Mouse (Mus musculus) A20 (cell line): ENCODE data around the gene Zfpm1.

Source experiments
- DNase-seq: peaks from one replicate; pipeline ENCODE4 v3.0.0-alpha.2; 2011; ENCODE audit warnings: low read depth, low spot score

The Zfpm1 gene

DNA sequence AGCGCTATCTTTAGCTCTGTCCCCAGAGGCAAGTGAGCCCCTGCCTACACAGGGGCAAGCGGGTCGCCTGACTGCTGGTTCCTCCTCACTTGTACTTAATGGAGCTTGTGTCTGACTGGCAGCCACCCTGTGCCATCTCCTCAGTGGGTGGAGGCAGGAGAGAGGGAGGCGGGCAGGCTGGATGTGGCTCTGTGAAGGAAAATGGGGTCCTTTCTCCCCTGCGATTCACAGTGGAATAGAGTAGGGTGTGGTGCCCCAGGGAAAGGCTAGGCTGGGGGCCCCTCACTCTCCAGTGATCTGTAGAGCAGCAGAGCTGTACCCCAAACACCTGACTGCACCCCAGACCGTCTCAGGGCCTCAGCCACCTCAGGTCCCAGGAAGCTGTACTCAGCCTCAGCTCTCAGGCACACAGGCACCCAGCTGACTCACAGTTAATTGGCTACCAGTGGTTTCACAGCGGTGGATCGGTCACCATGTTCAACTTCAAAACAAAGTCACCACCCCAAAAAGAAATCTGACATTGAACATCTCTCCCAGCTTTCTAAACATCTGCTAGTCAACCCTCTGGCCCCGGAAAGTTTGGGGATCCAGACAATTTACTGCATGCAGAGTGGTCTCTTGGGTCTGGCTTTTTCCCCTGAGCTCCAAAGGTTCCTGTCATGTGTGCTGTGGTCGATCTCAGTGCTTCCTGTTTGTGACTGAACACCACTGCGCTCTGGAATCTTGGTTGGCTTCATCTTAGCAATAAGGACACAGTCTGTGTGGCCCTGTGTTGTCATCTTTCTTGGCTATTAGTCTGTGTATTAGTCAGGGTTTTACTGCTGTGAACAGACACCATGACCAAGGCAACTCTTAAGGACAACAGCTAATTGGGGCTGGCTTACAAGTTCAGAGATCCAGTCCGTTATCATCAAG lies 63.5 kb downstream of the Zfpm1 start:
- DNase-seq: no peak

DNA sequence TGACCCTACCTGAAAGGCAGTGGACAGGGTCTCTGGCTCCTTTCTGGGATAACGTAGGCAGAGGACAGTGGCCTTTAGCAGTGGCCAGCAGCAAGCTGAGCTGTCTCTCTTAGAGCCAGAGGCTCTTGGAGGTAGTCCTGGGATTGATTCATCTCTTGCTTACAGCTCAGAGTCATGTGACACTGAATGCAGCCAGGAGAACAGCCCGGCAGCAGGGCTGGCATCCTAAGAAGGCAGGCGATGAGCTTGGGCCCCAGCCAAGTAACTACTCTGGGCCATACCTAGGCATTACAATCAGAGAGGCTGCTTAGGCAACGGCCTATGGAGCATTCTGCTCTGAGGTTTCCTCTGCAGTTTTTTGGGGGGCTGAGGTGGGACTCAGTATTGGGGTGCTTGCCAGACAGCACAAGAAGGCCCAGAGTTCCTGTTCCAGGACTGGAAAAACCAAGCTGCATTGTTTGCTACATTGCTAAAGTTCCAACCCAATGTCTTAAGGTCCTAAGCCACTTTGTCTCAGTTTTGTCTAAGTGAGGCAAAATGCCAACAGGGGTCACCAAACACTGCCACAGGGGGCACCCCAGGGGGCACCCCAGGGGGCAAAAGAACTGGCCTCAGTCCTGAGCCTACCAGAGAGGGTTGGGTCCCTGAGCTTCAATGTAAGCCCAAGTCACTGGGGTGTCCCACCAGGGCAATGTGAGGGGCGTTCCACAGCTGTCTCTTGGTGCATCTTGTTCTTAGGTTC lies 66.0 kb downstream of the Zfpm1 start:
- DNase-seq: no peak

DNA sequence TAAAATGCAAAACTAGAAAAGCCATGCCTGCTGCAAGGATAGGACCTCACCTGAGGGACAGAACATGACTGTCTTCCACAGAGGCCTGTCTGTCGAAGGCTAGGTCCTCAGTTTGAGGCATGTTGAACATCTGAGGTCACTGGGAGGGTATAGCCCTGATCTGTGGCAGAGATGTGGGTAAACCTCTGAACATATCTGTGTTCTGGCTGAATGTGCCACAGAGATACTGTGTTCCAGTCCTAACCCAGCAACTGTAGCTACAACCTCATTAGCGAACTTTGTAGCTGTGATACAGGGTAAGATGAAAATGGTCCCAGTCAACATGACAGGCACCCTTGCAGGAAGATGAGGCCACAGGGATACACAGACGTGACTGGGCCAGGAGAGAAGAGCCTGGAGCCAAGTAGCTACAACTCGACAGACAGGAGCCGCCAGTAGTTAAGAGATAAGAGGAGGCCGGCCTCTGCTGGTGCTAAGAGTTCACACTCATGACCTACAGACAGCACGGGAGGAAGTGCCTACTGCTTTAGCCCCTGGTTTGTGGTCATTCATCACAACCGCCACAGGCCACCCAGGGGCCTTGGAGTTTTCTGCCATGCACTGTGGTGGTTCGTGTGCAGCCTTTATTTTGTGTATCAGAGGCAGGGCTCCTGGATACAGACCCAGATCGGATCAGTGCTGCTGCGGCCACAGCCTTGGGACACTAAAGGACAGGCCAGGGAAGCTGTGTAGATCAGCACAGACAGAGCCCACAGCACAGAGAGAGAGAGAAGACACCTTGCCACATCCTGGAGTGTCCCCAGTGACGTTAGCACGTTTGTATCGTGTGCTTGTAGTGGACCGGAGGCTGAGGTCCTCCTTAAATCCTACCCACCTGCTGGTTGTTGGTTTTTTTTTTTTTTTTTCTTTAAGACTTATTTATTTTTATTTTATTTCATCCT lies 67.7 kb downstream of the Zfpm1 start:
- DNase-seq: no peak

DNA sequence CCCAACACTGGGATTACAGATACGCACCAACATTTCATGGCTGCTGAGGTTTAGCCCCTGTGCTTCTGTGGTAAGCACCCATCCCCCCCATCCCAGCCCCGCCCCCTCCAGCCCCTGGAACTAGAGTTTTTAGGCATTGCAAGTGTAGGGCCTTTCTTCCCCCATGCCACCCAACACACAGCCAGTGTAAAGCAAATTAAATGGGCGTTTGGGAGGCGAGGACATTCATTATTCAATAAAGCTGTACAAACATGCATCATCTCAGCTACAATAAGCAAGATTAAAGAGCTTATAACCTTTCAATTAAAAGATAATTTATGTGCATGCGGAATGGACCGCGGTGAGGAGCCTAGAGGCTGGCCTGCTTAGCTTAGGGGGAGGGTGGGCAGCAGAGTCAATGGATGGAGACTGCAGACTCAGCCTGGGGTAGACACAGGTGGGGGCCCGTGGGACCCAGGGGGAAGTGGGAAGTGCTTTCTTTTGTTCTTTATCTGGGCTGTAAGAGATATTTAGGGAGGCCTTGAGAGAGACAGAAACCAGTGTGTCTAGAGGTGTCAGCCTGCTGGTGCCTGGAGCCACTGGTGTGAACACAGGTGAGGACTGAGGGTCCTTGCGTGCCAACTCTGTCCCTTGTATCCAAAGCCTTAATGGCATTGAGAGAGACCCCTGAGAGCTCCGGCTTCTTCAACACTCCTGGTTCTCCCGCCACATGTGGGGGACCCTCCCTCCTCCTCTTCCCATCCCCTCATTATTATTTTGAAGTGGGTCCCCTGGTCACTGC lies 68.6 kb downstream of the Zfpm1 start:
- DNase-seq: no peak

DNA sequence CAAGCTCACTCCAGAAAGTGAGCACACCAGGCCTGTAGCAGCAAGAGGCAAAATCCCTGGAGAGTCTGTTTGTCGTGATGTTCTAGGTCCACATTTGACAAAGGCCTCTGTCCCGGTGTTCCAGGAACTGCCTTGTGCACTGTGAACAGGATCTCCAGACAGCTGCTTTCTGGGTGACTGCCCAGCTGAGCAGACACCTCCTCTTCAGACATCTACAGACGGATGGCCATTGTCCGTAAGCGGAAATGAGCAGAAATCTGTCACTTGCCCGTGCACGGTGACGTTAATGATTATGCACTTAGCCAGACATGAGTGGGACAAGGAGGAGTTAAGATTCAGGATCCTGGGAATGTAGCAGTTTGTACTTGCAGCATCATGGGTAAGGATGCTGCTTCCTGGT lies 72.2 kb downstream of the Zfpm1 start:
- DNase-seq: no peak

DNA sequence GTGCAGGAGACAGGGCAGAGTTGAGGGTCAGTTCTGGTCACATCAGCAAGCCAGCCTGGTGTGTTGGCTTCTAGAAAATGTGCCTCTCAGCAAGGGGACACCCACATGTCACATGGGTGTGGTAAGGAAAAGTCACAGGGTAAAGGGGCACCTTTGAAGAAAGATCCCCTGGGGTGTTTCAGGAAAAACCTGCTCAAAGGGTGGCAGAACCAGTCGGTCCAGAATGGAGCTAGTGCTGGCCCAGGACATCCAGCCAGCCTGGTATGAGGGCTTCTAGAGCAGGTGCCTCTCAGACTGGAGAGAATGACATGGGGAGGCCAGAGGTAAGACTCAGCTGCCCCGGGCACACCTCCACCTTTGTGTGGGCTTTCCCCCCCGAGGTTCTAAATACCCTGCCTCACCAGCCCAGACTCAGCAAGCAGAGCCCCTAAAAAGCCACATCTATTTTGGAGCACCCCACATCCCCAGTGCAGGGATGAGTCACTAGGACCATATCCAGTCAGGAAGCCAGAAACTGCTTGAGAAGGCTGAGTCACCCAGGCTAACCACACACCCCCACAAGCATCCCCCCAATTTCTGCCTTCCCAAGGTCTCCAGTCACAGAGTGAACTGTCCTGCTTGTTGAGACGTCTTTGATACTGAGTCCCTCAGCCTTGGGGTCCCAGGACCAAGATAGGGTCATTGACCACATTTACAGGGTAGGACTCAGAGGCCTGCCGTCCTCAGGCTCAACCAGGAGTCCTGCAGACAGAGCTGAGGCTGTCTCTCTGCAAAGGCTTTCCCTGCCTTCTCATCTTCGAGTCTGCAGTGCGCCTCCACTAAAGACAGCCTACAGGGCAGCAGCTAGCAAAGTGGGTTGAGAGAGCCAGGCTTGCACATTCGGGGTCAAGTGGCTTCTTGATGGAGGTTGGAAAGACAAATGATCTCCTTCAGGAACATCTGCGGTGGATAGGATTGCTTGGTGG lies 74.0 kb downstream of the Zfpm1 start:
- DNase-seq: no peak

DNA sequence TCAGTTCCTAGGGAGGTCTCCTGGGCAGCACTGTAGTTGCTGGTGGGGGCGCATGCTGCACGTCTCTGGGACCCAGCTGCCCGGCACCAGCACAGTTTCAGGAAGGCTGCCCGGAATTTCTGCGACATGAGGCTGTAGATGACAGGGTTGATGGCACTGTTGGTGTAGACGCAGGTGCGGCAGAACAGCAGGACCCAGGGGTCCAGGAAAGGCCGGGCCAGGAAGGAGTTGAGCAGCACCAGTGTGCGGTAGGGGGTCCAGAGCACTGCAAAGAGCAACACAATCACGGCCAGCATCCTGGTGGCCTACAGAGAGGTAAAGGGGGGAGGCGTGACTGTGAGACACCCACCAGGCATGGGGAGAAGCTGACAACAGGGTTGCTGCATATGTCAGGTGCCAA lies 75.3 kb downstream of the Zfpm1 start:
- no peak for DNase-seq

DNA sequence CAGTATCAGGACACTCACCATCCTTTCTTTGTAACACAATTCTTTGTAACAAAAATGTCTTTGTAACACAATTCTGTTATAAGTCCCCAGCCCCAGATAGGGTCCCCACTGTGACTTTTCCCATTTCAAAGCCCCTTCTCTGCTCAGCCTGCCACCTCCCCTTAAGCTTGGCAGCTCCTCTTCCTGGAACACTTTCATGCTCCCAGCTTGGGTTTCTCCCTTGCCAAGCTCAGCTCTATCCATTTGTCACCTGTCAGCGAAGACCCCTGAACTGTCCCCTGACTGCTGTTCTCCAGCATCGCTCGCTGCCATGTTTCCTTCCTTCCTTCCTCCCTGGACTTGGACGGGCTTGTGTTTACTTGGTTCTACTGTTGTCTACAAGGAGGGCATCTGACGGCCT lies 75.7 kb downstream of the Zfpm1 start:
- DNase-seq: no peak

DNA sequence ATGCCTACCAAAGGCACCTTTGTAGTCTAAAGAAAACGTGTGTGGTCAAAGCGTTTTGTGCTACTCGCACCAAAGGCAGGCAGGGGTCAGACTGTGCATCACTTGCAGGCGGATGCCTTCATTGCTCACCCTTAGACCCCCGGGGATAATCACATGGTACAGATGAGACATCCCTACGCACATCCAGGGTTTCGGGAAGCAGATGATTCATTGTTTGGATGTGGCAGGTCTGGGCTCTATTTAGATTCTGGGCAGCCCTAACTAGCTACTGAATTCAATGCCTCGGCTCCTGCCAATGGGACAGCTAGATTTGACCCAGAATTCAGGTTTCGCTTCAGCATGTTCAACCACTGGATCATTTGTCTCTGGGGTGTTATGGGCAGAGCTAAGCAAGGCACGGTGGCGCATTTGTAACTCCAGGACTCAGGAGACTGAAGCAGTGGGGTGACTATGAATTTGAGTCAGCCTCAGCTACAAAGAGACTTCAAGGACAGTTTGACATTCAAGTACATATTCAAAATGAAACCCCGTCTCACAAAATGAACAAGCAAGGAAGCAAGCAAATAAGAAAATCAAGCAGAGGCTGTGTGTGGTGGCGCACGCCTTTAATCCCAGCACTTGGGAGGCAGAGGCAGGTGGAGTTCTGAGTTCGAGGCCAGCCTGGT lies 77.3 kb downstream of the Zfpm1 start:
- no peak for DNase-seq

DNA sequence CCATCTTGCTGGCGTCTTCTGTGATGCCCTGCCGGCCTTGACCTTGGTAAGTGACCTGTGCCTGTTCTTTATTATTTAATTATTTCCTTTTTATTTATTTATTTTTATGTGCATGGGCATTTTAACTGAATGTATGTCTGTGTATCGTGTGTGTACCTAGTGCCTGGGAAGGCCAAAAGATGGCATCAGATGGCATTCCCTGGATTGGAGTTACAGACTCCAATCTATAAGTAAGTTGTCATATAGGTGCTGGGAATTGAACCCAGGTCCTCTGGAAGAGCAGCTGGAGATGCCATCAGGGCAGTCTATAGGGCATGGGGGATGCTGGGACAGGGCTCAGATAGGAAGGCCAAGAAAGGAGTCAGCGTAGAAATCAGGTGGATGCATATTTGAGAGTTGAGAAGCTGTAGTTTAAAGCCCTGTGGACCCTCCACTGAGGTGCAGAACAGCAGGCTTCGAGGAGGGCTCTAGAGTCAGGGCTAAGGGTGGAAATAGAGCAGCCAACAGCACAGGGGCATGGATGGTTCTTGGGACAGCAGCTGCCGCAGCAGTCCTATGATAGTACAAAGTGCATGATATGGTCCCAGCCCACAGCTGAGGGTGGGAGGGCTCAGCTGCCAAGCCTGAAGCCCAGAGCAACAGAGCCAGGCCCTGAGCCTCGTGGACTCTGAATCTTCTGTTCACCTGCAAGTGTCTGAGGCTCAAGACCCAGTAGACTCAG lies 78.9 kb downstream of the Zfpm1 start, which contains the start of gene Trhr2:
TSS of gene Trhr2 (minus strand) at position 51 of the 721 bp plus-strand sequence.
- DNase-seq: no peak

DNA sequence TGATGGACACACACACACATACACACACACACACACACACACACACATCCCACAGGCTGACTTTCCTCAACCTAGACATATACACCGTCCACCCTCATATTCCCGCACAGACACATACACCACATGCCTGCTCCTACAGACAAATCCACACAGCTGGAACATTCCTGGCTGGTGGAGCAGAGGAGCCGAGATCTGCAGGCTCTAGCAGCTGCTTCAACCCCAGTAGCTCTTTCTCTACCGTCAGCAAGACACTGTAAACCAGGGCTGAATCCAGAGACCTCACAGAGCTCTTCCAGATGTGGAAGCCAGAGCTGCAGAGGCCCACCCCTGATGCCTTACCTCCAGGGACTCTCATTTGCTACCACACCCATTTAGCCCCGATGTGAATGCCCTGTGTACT lies 80.3 kb downstream of the Zfpm1 start:
- DNase-seq: no peak

DNA sequence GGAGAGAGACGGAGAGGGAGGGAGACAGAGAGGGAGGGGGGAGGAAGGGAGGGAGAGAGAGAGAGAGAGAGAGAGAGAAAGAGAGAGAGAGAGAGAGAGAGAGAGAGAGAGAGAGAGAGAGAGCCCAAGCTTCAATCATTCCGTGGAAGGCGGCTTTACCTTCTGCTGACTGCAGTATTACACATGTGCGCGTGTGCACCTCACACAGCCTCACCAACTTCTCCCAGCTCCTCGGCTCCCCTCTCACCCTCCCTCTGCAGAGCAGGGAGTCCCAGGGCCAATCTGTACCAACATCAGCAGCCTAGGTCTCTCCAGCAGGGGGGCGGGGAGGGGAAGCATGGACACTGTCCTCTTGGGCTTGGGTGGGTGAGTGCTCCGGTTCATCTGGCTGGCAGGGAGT lies 81.0 kb downstream of the Zfpm1 start:
- no peak for DNase-seq

DNA sequence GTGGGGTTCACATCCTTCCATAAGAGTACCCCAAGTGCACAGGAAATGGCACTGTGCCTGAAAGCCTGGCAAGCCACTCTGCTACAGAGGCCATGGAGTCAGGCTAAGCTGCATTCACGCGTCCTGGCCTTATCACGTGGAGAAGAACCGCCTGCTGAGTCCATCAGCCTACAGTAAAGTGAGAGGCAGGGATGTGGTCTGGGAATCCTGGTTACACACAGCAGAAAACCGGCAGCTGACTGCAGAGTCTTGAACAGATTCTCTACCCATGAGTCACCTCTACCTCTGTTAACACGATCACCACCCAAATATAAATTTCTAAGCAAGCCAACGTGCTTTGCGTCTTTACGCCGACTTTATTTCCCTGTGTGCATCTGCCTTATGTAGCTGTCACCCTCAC lies 86.6 kb downstream of the Zfpm1 start:
- no peak for DNase-seq

DNA sequence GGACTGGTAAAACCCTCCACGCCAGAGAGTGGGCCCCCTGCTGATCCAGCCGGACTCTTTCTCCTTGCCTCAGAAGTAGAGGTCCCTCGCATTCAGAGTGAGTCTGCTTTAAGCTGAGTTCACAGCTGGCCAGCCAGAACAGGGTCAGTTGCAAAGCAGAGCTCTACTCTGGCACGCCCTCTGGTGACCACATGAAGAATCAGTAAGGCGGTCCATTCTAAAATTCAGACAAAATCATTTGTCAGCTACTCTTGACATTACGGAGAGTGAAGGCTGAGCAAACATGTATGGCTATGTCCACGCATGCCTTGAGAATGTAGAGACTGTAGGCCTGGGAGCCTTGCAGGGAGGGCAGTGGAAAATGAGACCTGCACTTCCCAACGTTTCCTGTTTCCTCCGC lies 87.7 kb downstream of the Zfpm1 start:
- DNase-seq: peak; percentile 66

DNA sequence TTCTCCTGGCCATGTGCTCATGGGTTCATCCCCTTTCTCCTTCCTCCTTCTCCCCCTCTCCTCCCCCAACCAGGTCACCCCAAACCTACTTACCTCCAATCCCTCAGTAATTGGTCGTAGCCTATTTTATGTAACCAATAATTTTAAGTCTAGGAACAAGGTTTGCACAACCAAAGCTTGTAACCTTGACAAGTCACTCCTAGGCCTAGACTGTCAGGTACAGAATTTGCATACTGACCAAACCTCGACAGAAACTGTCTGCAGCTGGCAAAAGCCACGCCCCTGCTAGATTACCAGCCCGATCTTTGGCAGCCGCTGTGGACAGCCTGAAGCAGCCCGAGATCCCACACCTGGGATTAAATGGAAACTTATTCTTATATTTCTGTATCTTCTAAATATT lies 89.8 kb downstream of the Zfpm1 start:
- DNase-seq: peak; percentile 82

DNA sequence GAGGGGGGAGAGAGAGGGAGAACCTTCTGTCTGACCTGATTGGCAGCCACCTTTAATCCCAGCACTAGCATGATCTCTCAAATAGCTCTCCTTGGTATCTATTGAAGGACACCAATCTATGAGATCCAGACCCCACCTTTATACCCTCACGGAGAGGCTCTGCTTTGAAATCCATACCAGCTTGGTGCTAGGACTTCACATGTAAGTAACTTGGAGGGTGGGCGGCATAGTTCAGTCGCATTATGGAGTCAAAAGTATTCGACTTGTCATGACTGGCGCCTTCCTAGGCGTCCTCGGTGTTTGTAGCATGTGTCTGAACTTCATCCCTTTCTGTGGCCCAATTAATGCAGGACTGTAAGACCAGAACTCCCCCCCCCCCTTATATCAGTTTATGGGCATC lies 93.4 kb downstream of the Zfpm1 start:
- DNase-seq: no peak

DNA sequence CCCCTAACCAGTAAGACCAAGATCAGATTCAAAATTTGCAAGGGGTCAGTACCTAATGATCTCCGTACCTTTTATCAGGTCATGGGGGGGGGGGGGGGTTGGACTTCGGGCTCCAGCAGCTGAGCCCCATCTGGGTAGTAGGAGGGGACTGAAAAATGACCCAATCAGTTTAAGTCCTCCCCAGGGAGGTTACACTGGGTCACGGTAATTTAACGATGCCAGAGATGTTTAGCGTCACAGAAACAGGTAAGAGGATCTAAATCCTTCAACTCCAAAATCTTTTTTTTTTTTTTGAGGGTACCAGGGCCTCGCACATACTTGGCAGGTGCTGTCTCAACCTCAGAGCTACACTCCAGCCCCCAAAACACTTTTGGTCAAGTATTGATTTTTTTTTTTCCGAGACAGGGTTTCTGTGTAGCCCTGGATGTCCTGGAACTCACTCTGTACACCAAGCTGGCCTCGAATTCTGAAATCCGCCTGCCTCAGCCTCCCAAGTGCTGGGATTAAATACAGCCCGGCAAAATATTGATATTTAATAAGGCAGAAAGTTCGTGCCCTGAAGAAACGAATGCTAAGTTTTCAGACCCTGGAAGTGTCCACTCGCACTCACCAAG lies 93.9 kb downstream of the Zfpm1 start:
- peak; percentile 45 for DNase-seq
